Mouse (Mus musculus) spleen, adult 2 months (tissue): ENCODE measurements around the gene Spz1.

Experiments
- CTCF ChIP-seq: fragments of 200-500 bp; IDR thresholded peaks from 2 replicates; pipeline ENCODE4 v1.5.1; 2011; ENCODE audit warnings: mild to moderate bottlenecking, inconsistent platforms; ENCODE audit not compliant: insufficient read depth, insufficient read length, insufficient replicate concordance; ENCODE audit errors: extremely low read depth
- POLR2A ChIP-seq: fragments of 200-500 bp; IDR thresholded peaks from 2 replicates; pipeline ENCODE4 v1.6.1; 2011; ENCODE audit warnings: low read depth, low read length, inconsistent platforms

DNA sequence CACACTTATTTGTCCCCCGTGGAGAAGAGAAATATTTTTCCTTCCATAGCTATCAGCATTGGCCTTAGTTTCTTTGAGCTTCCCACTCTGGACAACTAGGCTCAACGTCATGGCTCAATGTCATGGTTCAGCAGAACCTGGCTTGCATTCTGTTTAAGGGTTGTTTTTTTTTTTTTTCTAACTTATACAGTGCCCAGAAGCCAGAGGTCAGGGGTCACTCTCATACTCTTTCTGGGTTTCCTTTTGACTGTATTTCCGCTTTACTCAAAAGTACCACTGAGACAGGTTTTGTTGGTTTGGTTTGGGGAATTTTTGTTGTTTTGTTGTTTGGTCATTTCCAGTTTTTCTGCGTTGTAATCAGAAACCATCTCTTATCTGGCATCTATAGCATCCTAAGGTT is 2.2 kb upstream of the Spz1 start:
- no peak for TF ChIP-seq CTCF
- TF ChIP-seq POLR2A, result no peak
